Mouse (Mus musculus) stomach, embryonic 15.5 days (tissue): ENCODE measurements around the gene Pdk3. TPM values are rescaled to one million over a fixed set of nuclear protein-coding genes. Genes with fewer than 3 reads are reported as not detected.
A peak's percentile ranks its signal among the peaks of the same experiment; 100 is the strongest.

Source experiments
- ATAC-seq: fragments of 200-750 bp; cut with Nextera tagmentation; 2 replicates; pipeline ENCODE4 v1.8.0; 2017; ENCODE audit warnings: low read depth, moderate number of reproducible peaks, moderate TSS enrichment; ENCODE audit not compliant: insufficient read depth, low FRiP score
- H3K27ac ChIP-seq: fragments of 300-500 bp; sonication (generic); 2 replicates; pipeline ENCODE4 v1.5.1; 2015; ENCODE audit warnings: mild to moderate bottlenecking, inconsistent platforms
- H3K27me3 ChIP-seq: fragments of 300-500 bp; sonication (generic); replicated peaks from 2 replicates; pipeline ENCODE4 v1.6.1; 2015; ENCODE audit warnings: inconsistent platforms
- H3K36me3 ChIP-seq: fragments of 300-500 bp; sonication (generic); 2 replicates; pipeline ENCODE4 v1.6.1; 2015; ENCODE audit warnings: inconsistent platforms
- H3K4me1 ChIP-seq: fragments of 300-500 bp; sonication (generic); 2 replicates; pipeline ENCODE4 v1.6.1; 2015; ENCODE audit warnings: inconsistent platforms
- H3K4me2 ChIP-seq: fragments of 300-500 bp; sonication (generic); 2 replicates; pipeline ENCODE4 v1.6.1; 2015; ENCODE audit warnings: mild to moderate bottlenecking, inconsistent platforms
- H3K4me3 ChIP-seq: fragments of 300-500 bp; sonication (generic); replicated peaks from 2 replicates; pipeline ENCODE4 v1.5.1; 2015; ENCODE audit warnings: inconsistent platforms
- H3K9ac ChIP-seq: fragments of 300-500 bp; sonication (generic); 2 replicates; pipeline ENCODE4 v1.6.1; 2015; ENCODE audit warnings: inconsistent platforms
- H3K9me3 ChIP-seq: fragments of 300-500 bp; sonication (generic); 2 replicates; pipeline ENCODE4 v1.6.1; 2016; ENCODE audit warnings: inconsistent platforms
- WGBS: fragments of 180-500 bp; shearing (Covaris S2); methylation state at CpG from one replicate; pipeline ENCODE4 v1.1.7; 2015; 5-methylcytosine and 5-hydroxymethylcytosine counted together
- polyA plus RNA-seq: library from polyadenylated mRNA; unstranded; fragments of >200 nt; fragmentation: Nextera tagmentation; extraction: Ambion mirVana; gene quantifications from 2 replicates; pipeline ENCODE4 v1.2.1, GENCODE M21; 2015

Pdk3 gene
- polyA plus RNA-seq, 1 experiment from 2014 or later = 53.1 TPM

DNA sequence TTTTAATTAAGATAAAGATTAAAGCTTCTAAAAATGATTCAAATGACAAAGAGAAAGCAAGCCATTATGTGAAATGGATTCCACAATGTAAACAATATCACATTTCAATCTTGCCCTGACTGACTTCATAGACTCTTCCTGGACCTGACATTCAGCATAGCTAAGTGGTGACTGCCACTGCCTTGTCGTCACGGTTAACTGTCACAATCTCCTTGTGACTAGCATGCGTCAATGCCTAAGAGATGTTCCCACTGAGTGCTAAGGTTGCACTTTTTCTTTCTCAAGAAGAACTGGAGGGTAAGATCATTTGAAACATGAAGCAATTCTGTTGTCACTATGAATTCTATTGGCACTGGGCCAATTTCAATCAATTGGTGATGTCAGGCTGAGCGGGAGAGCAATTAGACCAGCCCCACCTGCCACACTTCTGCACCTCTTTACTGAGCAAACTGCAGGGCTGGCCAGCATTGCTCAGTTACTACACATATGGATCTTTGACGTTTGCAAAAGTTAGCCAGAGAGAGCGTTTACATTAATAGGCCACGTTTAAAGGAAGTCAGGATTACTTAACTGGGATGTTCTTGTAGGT, 75.0 kb downstream of the Pdk3 start:
- ATAC-seq = no peak
- H3K4me1 ChIP-seq = no peaks in the 10 kb centered on the region
- H3K4me3 ChIP-seq = no peak overlapping the region
- 50% methylated on average over 7 of the region's 7 CpGs for WGBS
- no peak overlapping the region for H3K27ac ChIP-seq
- H3K27me3 ChIP-seq = no peaks in the 10 kb centered on the region
- no peak overlapping the region for H3K9ac ChIP-seq
- H3K9me3 ChIP-seq = no peaks in the 10 kb centered on the region
- no peaks in the 10 kb centered on the region for H3K36me3 ChIP-seq
- H3K4me2 ChIP-seq = no peak overlapping the region

DNA sequence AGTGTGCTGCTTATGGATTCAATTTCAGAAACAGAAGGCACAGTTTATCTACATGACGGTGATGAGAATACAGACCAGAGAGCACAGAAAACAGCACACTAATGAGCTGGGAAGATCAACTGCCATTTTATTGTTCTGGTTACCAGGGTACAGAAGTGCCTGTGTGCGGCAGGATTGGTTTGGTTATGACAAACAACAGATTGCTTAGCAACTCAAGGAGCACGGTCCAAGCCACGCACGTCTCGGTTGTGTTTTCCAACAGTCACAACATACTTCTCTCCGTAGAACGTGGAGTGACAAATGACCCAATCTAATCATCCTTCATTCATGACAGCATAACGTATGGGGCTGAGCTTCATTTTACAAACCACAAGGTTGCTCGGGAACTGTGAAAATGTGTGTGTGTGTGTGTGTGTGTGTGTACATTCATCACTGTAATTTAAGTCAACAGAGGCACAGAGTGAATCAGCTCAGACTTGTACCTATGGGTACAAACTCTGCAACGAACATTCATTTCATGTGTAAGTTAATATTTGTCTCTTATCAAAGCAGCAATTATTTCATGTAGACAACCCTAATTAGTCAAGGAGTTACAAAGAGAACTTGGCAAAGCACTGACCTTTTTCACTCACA, 76.7 kb downstream of the Pdk3 start:
- 52% methylated on average over 11 of the region's 11 CpGs for WGBS
- H3K27ac ChIP-seq = no peak overlapping the region
- no peak overlapping the region for H3K9ac ChIP-seq
- ATAC-seq = peak; percentile 53; the same call in 1 of the 2 replicates
- H3K36me3 ChIP-seq = no peaks in the 10 kb centered on the region
- no peaks in the 10 kb centered on the region for H3K9me3 ChIP-seq
- no peaks in the 10 kb centered on the region for H3K27me3 ChIP-seq
- no peak overlapping the region for H3K4me2 ChIP-seq
- no peaks in the 10 kb centered on the region for H3K4me1 ChIP-seq
- H3K4me3 ChIP-seq = no peak overlapping the region

DNA sequence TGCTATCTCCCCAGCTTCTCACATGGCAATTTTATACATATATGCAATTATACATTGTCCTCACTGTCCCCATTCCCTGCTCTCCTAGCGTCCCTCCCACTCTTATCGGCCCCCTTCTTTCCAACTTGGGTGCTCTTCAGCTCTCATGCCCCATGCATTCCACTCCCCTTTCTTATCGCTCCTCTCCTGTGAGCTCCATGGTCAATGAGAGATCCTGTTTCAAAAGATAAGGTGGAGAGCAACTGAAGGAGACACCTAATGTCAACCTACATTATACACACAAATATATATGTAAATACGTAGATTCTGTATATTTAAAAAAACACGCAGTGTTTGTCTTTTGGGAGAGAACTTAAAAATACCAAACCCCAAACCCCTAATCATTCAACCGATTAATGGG, 81.4 kb downstream of the Pdk3 start:
- H3K4me3 ChIP-seq = no peak overlapping the region
- H3K4me1 ChIP-seq = no peaks in the 10 kb centered on the region
- H3K4me2 ChIP-seq = no peak overlapping the region
- H3K27me3 ChIP-seq = no peaks in the 10 kb centered on the region
- H3K9me3 ChIP-seq = no peaks in the 10 kb centered on the region
- peak; percentile 85; the same call in 1 of the 2 replicates for ATAC-seq
- H3K27ac ChIP-seq = no peak overlapping the region
- no peaks in the 10 kb centered on the region for H3K36me3 ChIP-seq
- no peak overlapping the region for H3K9ac ChIP-seq
- 86% methylated on average over 6 of the region's 6 CpGs for WGBS

DNA sequence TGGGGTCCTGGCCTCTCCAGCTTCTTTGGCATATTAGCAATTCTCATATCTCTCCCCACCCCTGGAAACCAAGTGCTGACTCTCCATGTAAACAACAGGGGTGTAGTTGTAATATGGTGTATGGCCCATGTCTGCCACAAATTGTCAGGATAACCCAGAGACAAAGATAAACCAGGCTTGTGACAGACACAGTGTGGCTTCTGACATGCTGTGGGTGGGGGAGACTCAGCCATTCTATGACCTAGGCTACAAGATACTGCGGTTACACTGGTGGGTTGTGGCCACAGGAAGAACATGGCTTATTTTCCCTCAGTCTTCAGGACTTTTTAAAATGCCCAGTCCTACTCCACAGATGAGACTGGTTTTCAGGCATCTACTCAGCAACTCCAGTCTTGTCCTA, 82.8 kb downstream of the Pdk3 start:
- no peak for ATAC-seq
- H3K4me1 ChIP-seq = no peaks in the 10 kb centered on the region
- H3K36me3 ChIP-seq = no peaks in the 10 kb centered on the region
- H3K9me3 ChIP-seq = no peaks in the 10 kb centered on the region
- H3K9ac ChIP-seq = no peak overlapping the region
- no peak overlapping the region for H3K4me3 ChIP-seq
- no peak overlapping the region for H3K27ac ChIP-seq
- H3K4me2 ChIP-seq = no peak overlapping the region
- no peaks in the 10 kb centered on the region for H3K27me3 ChIP-seq
- WGBS = 86% methylated on average over 1 of the region's 1 CpGs

DNA sequence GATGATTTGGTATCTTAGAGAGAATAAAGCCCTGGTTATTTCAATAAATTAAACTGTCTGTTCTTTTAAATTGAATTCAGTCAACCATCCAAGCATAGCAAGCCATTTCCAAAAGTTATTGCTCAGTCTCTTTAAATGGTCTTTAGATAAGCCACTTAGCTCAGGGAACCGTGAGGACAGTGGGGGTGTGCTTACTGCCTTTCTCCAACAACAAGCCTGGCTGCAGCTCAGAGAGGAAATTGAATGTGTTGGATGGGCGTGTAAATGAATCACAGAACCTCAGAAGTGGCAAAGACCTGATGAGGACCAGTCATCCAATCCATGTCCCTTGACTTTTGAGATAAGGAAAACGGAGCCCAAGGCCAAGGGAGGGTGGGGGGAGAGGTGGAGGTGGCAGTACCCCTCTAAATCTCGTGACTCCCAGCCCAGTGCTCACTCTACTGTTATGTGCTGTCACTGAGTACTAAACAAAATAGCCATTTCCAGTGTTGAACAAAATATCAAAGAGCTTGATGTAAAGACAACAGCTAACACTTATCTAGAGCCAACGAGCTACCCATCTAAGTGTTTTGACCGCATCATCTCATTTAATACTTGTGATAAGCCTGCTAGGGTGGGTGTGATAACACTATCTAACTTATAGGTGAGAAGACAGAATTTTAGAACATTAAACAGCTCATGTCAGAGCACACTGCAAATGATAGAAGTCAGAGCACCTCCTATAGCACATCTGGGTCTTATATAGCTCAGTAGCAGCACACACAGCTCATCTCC, 98.8 kb downstream of the Pdk3 start:
- no peak overlapping the region for H3K9ac ChIP-seq
- no peaks in the 10 kb centered on the region for H3K9me3 ChIP-seq
- no peaks in the 10 kb centered on the region for H3K36me3 ChIP-seq
- no peaks in the 10 kb centered on the region for H3K4me1 ChIP-seq
- WGBS = 69% methylated on average over 6 of the region's 6 CpGs
- no peak overlapping the region for H3K4me2 ChIP-seq
- H3K4me3 ChIP-seq = no peak overlapping the region
- H3K27me3 ChIP-seq = no peaks in the 10 kb centered on the region
- H3K27ac ChIP-seq = no peak overlapping the region
- ATAC-seq = no peak

DNA sequence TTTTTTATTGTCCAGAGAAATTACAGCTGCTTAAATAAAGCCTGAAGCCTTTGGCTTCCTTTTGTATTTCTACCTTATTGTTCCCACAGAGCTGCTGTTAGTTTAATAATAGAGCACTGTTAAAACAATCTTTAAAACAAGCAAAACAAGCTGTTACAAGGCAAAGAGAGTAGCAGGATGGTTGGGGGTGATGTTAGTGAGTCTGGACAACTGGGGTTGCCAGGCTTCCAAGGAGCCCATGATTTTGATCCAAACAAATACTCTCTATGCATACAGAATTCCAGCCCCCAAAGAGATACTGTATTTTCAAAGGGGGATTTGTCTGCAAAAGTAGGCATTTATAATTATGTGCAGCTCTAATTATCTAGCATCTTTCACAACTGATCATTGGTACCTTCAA, 99.6 kb downstream of the Pdk3 start:
- H3K4me2 ChIP-seq = no peak overlapping the region
- H3K9me3 ChIP-seq = no peaks in the 10 kb centered on the region
- H3K27me3 ChIP-seq = no peaks in the 10 kb centered on the region
- H3K36me3 ChIP-seq = no peaks in the 10 kb centered on the region
- H3K4me1 ChIP-seq = no peaks in the 10 kb centered on the region
- no peak for ATAC-seq
- H3K27ac ChIP-seq = no peak overlapping the region
- no peak overlapping the region for H3K4me3 ChIP-seq
- no peak overlapping the region for H3K9ac ChIP-seq

DNA sequence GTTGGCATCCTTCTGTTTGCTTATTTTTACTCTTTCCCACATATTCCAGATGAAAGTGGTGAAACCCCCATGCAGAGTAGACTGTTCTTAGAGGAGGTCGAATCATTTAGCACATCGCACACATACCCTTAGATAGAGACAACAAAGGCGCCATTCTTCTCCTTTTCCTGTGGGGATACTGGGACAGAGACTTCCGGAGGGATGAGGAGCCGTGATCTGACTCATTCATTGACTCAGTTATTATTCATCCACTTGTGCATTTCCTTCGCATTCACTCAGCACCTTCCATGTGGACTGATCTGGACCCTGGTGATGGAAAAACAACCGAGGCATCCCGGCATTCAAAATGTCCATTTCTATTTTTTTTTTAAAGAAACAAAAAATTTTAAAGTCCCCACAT, 101.1 kb downstream of the Pdk3 start:
- no peak for ATAC-seq
- H3K4me3 ChIP-seq = no peak overlapping the region
- no peaks in the 10 kb centered on the region for H3K9me3 ChIP-seq
- WGBS = 84% methylated on average over 8 of the region's 8 CpGs
- no peaks in the 10 kb centered on the region for H3K27me3 ChIP-seq
- H3K4me1 ChIP-seq = no peaks in the 10 kb centered on the region
- H3K27ac ChIP-seq = no peak overlapping the region
- H3K36me3 ChIP-seq = no peaks in the 10 kb centered on the region
- H3K4me2 ChIP-seq = no peak overlapping the region
- no peak overlapping the region for H3K9ac ChIP-seq

DNA sequence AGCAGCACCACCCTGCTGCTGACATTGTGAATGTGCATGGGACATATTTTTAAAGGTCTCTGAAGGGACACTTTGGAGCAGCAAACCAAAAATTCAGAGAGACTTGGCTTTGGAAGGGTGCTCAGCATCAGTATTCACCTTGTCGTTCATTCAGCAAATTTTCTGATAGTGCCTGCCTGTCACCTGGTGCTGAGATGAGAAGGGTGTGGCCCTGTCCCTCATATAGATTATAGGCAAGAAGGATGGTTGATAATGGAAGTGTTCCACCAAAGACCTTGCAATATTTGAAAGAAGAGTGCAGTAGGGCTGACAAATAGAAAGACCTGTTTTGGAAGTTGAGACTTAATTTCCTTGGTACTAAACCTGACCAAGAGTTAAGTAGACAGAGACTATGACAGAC, 102.5 kb downstream of the Pdk3 start:
- no peak overlapping the region for H3K4me3 ChIP-seq
- H3K9ac ChIP-seq = no peak overlapping the region
- H3K4me1 ChIP-seq = no peaks in the 10 kb centered on the region
- H3K27me3 ChIP-seq = no peaks in the 10 kb centered on the region
- WGBS = 87% methylated on average over 1 of the region's 1 CpGs
- H3K36me3 ChIP-seq = no peaks in the 10 kb centered on the region
- H3K9me3 ChIP-seq = no peaks in the 10 kb centered on the region
- no peak overlapping the region for H3K27ac ChIP-seq
- no peak for ATAC-seq
- H3K4me2 ChIP-seq = no peak overlapping the region

Other genes starting within 250 kb of the Pdk3 start
- gene Pola1, start 200.0 kb downstream of the Pdk3 start, polyA plus RNA-seq = 17.5 and 18.5 TPM in 2 replicates
- gene Pcyt1b, start 177.3 kb downstream of the Pdk3 start, polyA plus RNA-seq = 2.7 and 2.8 TPM in 2 replicates
- gene AU015836, start 136.5 kb upstream of the Pdk3 start, polyA plus RNA-seq = 0.19 and 0.22 TPM in 2 replicates